Mouse (Mus musculus): ENCODE measurements around the gene Cog7. TPM values are rescaled to one million over a fixed set of nuclear protein-coding genes. Genes with fewer than 3 reads are reported as not detected.

Cog7 gene
- polyA plus RNA-seq (2014; fragmentation: Nextera tagmentation; extraction: Ambion mirVana): 20.7 and 21.6 TPM in 2 replicates

DNA sequence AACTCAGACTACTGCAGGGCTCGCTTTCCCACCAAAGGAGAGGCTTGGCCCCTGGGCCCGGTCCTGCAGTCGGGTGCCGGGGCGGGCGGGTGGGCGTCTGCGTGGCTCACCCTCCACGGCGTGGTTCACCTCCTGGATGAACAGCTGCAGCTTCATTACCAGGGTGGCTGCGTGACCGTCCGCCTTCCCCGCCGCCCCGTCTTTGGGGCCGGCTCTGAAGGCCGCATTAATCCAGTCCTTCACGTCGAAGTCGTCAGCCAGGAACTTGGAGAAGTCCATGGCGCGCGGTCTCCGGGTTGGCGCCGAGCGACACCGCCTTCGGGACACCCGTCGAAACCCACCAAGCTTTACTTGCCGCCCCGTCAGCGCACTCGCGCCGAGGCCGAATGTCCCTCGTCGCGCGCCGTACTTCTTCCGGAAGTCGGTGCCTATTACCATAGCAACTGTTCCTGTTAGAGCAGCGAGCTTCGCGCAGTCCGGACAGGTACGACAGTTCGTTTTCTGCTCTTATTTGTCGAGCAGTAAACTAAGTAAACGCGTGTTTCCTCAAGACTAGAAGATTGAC, at the start of gene Cog7:
TSS of gene Cog7 (minus strand) at position 405 of the 565 bp plus-strand sequence.
- peak; percentile 89 for DNase-seq (ENCODE audit: low spot score)
- Histone ChIP-seq H3K36me3 (ENCODE audit: control insufficient read depth, insufficient read depth, low read length) (no peaks in the 10 kb centered on the region), H3K27ac (ENCODE audit: low read depth, low read length) (peak within 1 kb of the TSS; percentile 30; the same call in 1 of the 2 replicates), H3K9ac (ENCODE audit: low read depth, low read length) (peak within 1 kb of the TSS; percentile 85), H3K27me3 (replicated peaks; ENCODE audit: control insufficient read depth, insufficient read depth, low read length) (no peaks in the 10 kb centered on the region), H3K9me3 (ENCODE audit: control insufficient read depth, low read length) (no peaks in the 10 kb centered on the region), H3K4me2 (peak within 1 kb of the TSS; percentile 77), H3K4me3 (ENCODE audit: low read depth, low read length) (peak within 1 kb of the TSS; percentile 76), H3K4me1 (replicated peaks; ENCODE audit: control insufficient read depth, insufficient read depth, low read length) (0 out of 2 replicates have a peak, but pooled peaks cover 3% of the 10 kb centered on the region)
- peak; percentile 86 for ATAC-seq (replicated peaks; ENCODE audit: low FRiP score)
- WGBS: 1% methylated on average over 55 of the region's 55 CpGs

- 0 out of 2 replicates have a peak, but pooled peaks cover 2% of the 10 kb centered on the region for H3K36me3 ChIP-seq (ENCODE audit: control insufficient read depth, insufficient read depth, low read length)
- no peaks in the 10 kb centered on the region for H3K27me3 ChIP-seq (replicated peaks; ENCODE audit: control insufficient read depth, insufficient read depth, low read length)
- H3K4me1 ChIP-seq (replicated peaks; ENCODE audit: control insufficient read depth, insufficient read depth, low read length): peaks cover 31% of the 10 kb centered on the region
- no peak overlapping the region for H3K4me2 ChIP-seq
- no peak overlapping the region for H3K4me3 ChIP-seq (ENCODE audit: low read depth, low read length)
- 97% methylated on average over 2 of the region's 2 CpGs for WGBS
- ATAC-seq (replicated peaks; ENCODE audit: low FRiP score) (no peak), DNase-seq (ENCODE audit: low spot score) (no peak)
- H3K9me3 ChIP-seq (ENCODE audit: control insufficient read depth, low read length): no peaks in the 10 kb centered on the region
- H3K27ac ChIP-seq (ENCODE audit: low read depth, low read length): no peak overlapping the region
- H3K9ac ChIP-seq (ENCODE audit: low read depth, low read length): no peak overlapping the region
These were observed 40.6 kb upstream of the Cog7 start for GRCm38 (mm10) chr7:122022131-122022530.

GRCm38 (mm10) chr7:122020667-122021354, 39.3 kb upstream of the Cog7 start, which contains the start of gene Gga2:
Gga2 (minus strand) TSS chr7:122021222.
- H3K4me1 ChIP-seq (replicated peaks; ENCODE audit: control insufficient read depth, insufficient read depth, low read length): peaks cover 39% of the 10 kb centered on the region
- peak; percentile 78 for ATAC-seq (replicated peaks; ENCODE audit: low FRiP score)
- H3K4me3 ChIP-seq (ENCODE audit: low read depth, low read length): peak within 1 kb of the TSS; percentile 73
- no peaks in the 10 kb centered on the region for H3K27me3 ChIP-seq (replicated peaks; ENCODE audit: control insufficient read depth, insufficient read depth, low read length)
- DNase-seq (ENCODE audit: low spot score): peak; percentile 87
- H3K4me2 ChIP-seq: peak within 1 kb of the TSS; percentile 78
- WGBS: under 1% methylated on average over 42 of the region's 50 CpGs
- H3K9ac ChIP-seq (ENCODE audit: low read depth, low read length): peak within 1 kb of the TSS; percentile 82
- peak within 1 kb of the TSS; percentile 80 for H3K27ac ChIP-seq (ENCODE audit: low read depth, low read length)
- H3K9me3 ChIP-seq (ENCODE audit: control insufficient read depth, low read length): no peaks in the 10 kb centered on the region
- H3K36me3 ChIP-seq (ENCODE audit: control insufficient read depth, insufficient read depth, low read length): 0 out of 2 replicates have a peak, but pooled peaks cover 2% of the 10 kb centered on the region

GRCm38 (mm10) chr7:122020273-122020666, 38.8 kb upstream of the Cog7 start:
- Histone ChIP-seq H3K4me1 (replicated peaks; ENCODE audit: control insufficient read depth, insufficient read depth, low read length) (peaks cover 45% of the 10 kb centered on the region), H3K36me3 (ENCODE audit: control insufficient read depth, insufficient read depth, low read length) (0 out of 2 replicates have a peak, but pooled peaks cover 2% of the 10 kb centered on the region), H3K9me3 (ENCODE audit: control insufficient read depth, low read length) (no peaks in the 10 kb centered on the region), H3K4me3 (ENCODE audit: low read depth, low read length) (peak overlapping the region; percentile 73), H3K4me2 (peak overlapping the region; percentile 78), H3K27me3 (replicated peaks; ENCODE audit: control insufficient read depth, insufficient read depth, low read length) (no peaks in the 10 kb centered on the region), H3K9ac (ENCODE audit: low read depth, low read length) (peak overlapping the region; percentile 82), H3K27ac (ENCODE audit: low read depth, low read length) (peak overlapping the region; percentile 80)
- ATAC-seq (replicated peaks; ENCODE audit: low FRiP score) (peak; percentile 30), DNase-seq (ENCODE audit: low spot score) (no peak)
- 3% methylated on average over 6 of the region's 6 CpGs for WGBS

- H3K4me1 ChIP-seq (replicated peaks; ENCODE audit: control insufficient read depth, insufficient read depth, low read length): peaks cover 54% of the 10 kb centered on the region
- no peak overlapping the region for H3K9ac ChIP-seq (ENCODE audit: low read depth, low read length)
- peak overlapping the region; percentile 80; the same call in 1 of the 2 replicates for H3K27ac ChIP-seq (ENCODE audit: low read depth, low read length)
- H3K27me3 ChIP-seq (replicated peaks; ENCODE audit: control insufficient read depth, insufficient read depth, low read length): no peaks in the 10 kb centered on the region
- DNase-seq (ENCODE audit: low spot score) (no peak), ATAC-seq (replicated peaks; ENCODE audit: low FRiP score) (no peak)
- peak overlapping the region; percentile 11; the same call in 1 of the 2 replicates for H3K4me3 ChIP-seq (ENCODE audit: low read depth, low read length)
- peak overlapping the region; percentile 78 for H3K4me2 ChIP-seq
- WGBS: 78% methylated on average over 7 of the region's 7 CpGs
- H3K9me3 ChIP-seq (ENCODE audit: control insufficient read depth, low read length): no peaks in the 10 kb centered on the region
- H3K36me3 ChIP-seq (ENCODE audit: control insufficient read depth, insufficient read depth, low read length): 0 out of 2 replicates have a peak, but pooled peaks cover 2% of the 10 kb centered on the region
These were observed 37.5 kb upstream of the Cog7 start for GRCm38 (mm10) chr7:122018978-122019377.

DNA sequence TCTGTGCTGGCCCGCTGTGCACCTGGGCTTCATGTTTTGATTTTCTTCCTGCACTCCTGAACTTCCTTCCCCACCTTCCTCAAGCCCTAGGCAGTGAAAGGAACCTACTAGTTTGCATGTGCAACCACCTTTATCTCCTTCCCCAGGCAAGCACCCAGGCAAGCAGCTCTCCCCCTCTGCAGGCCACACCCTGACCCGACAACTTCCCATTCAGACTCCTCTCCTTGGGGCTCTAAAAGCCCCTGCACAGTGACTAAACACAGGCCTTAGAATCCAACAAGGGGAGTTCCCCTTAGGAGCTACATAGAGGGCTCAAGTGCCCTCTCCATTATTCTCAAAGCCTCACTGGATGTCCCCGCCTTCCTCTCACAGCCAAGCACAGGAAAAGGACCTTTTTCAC, 36.7 kb upstream of the Cog7 start:
- Histone ChIP-seq H3K27ac (ENCODE audit: low read depth, low read length) (peak overlapping the region; percentile 80), H3K4me1 (replicated peaks; ENCODE audit: control insufficient read depth, insufficient read depth, low read length) (peaks cover 55% of the 10 kb centered on the region), H3K9me3 (ENCODE audit: control insufficient read depth, low read length) (no peaks in the 10 kb centered on the region), H3K36me3 (ENCODE audit: control insufficient read depth, insufficient read depth, low read length) (0 out of 2 replicates have a peak, but pooled peaks cover 2% of the 10 kb centered on the region), H3K4me2 (peak overlapping the region; percentile 78), H3K27me3 (replicated peaks; ENCODE audit: control insufficient read depth, insufficient read depth, low read length) (no peaks in the 10 kb centered on the region), H3K9ac (ENCODE audit: low read depth, low read length) (peak overlapping the region; percentile 36), H3K4me3 (ENCODE audit: low read depth, low read length) (peak overlapping the region; percentile 11; the same call in 1 of the 2 replicates)
- DNase-seq (ENCODE audit: low spot score) (no peak), ATAC-seq (replicated peaks; ENCODE audit: low FRiP score) (peak; percentile 75)
- WGBS: 44% methylated on average over 3 of the region's 3 CpGs

DNA sequence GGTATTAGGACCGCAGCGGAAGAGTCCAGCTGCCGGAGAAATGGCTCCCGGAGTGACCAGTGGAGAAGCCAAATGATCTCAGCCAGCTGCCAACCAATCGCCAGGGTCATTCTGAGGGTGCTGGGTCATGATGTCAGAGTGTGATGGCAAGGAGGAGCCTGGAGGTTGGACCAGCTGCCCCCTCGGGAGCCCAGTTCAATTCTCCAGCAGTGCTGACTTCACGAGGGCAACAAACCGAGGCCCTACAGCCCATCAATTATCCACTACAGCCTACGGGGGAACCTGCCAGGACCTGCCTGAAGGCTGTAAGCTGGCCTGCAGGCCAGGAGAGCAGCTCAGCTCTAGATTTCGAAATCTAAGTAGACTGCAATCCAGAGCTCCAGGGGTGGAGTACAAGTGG, 34.2 kb upstream of the Cog7 start:
- Histone ChIP-seq H3K4me3 (ENCODE audit: low read depth, low read length) (no peak overlapping the region), H3K36me3 (ENCODE audit: control insufficient read depth, insufficient read depth, low read length) (peaks cover 9% of the 10 kb centered on the region; the same call in 1 of the 2 replicates), H3K9ac (ENCODE audit: low read depth, low read length) (no peak overlapping the region; the same call in 1 of the 2 replicates), H3K27me3 (replicated peaks; ENCODE audit: control insufficient read depth, insufficient read depth, low read length) (no peaks in the 10 kb centered on the region), H3K9me3 (ENCODE audit: control insufficient read depth, low read length) (no peaks in the 10 kb centered on the region), H3K27ac (ENCODE audit: low read depth, low read length) (no peak overlapping the region; the same call in 1 of the 2 replicates), H3K4me1 (replicated peaks; ENCODE audit: control insufficient read depth, insufficient read depth, low read length) (peaks cover 58% of the 10 kb centered on the region), H3K4me2 (peak overlapping the region; percentile 44)
- 59% methylated on average over 10 of the region's 10 CpGs for WGBS
- ATAC-seq (replicated peaks; ENCODE audit: low FRiP score) (no peak), DNase-seq (ENCODE audit: low spot score) (no peak)

- 22% methylated on average over 8 of the region's 8 CpGs for WGBS
- H3K4me3 ChIP-seq (ENCODE audit: low read depth, low read length): no peak overlapping the region
- H3K4me1 ChIP-seq (replicated peaks; ENCODE audit: control insufficient read depth, insufficient read depth, low read length): peaks cover 57% of the 10 kb centered on the region
- H3K27ac ChIP-seq (ENCODE audit: low read depth, low read length): 0 out of 2 replicates have a peak overlapping the region, but pooled peaks have one; percentile 8
- no peak overlapping the region; the same call in 1 of the 2 replicates for H3K9ac ChIP-seq (ENCODE audit: low read depth, low read length)
- no peaks in the 10 kb centered on the region for H3K27me3 ChIP-seq (replicated peaks; ENCODE audit: control insufficient read depth, insufficient read depth, low read length)
- H3K4me2 ChIP-seq: peak overlapping the region; percentile 44
- no peaks in the 10 kb centered on the region for H3K9me3 ChIP-seq (ENCODE audit: control insufficient read depth, low read length)
- peaks cover 12% of the 10 kb centered on the region for H3K36me3 ChIP-seq (ENCODE audit: control insufficient read depth, insufficient read depth, low read length)
- peak; percentile 52 for ATAC-seq (replicated peaks; ENCODE audit: low FRiP score)
- no peak for DNase-seq (ENCODE audit: low spot score)
These were observed 33.6 kb upstream of the Cog7 start for GRCm38 (mm10) chr7:122015105-122015504.
